Mouse (Mus musculus) ES-E14 (cell line): ENCODE data around the gene Tanc1. TPM values are rescaled to one million over a fixed set of nuclear protein-coding genes. Genes with fewer than 3 reads are reported as not detected.
A peak's percentile ranks its signal among the peaks of the same experiment; 100 is the strongest.

Experiments used
- DNase-seq: peaks from one replicate; pipeline ENCODE4 v3.0.0-alpha.2; 2013; ENCODE audit warnings: low read depth, low spot score
- H3K27ac ChIP-seq: 2 replicates; pipeline ENCODE4 v1.5.1; 2012; ENCODE audit warnings: low read depth, mild to moderate bottlenecking, low read length, moderate library complexity, mixed read lengths; ENCODE audit not compliant: poor library complexity, insufficient read depth, severe bottlenecking
- H3K36me3 ChIP-seq: 2 replicates; pipeline ENCODE4 v1.6.1; 2012; ENCODE audit warnings: mild to moderate bottlenecking, low read length, moderate library complexity, mixed read lengths; ENCODE audit not compliant: control insufficient read depth, poor library complexity, insufficient read depth, severe bottlenecking
- H3K4me1 ChIP-seq, 2 experiments: fragments of 150-350 bp in 1 of 2; sonication (generic) in 1 of 2; 2 replicates each; pipeline ENCODE4 v1.6.1; 2012; ENCODE audit warnings: low read length in 2 of 2, mild to moderate bottlenecking in 1 of 2, mixed read lengths in 1 of 2; ENCODE audit not compliant: control insufficient read depth in 2 of 2, insufficient read depth in 2 of 2, poor library complexity in 1 of 2
- H3K4me3 ChIP-seq, 2 experiments: fragments of 150-350 bp in 1 of 2; sonication (generic) in 1 of 2; 2 replicates each; pipeline ENCODE4 v1.5.1; 2012; ENCODE audit warnings: low read length in 2 of 2, low read depth in 1 of 2, mild to moderate bottlenecking in 1 of 2, mixed read lengths in 1 of 2; ENCODE audit not compliant: insufficient read depth in 1 of 2, poor library complexity in 1 of 2, severe bottlenecking in 1 of 2
- H3K9ac ChIP-seq: 2 replicates; pipeline ENCODE4 v1.6.1; 2012; ENCODE audit warnings: low read depth, mild to moderate bottlenecking, low read length, mixed read lengths; ENCODE audit not compliant: poor library complexity, insufficient read depth, severe bottlenecking
- H3K9me3 ChIP-seq: fragments of 150-350 bp; sonication (generic); 2 replicates; pipeline ENCODE4 v1.6.1; 2012; ENCODE audit warnings: low read depth, mild to moderate bottlenecking, low read length; ENCODE audit not compliant: control insufficient read depth, insufficient read depth
- CHD2 ChIP-seq: IDR thresholded peaks from 2 replicates; pipeline ENCODE4 v1.6.1; 2014; ENCODE audit warnings: mild to moderate bottlenecking, low read depth, low read length, inconsistent platforms
- HCFC1 ChIP-seq: IDR thresholded peaks from 2 replicates; pipeline ENCODE4 v1.6.1; 2012; ENCODE audit warnings: low read length, inconsistent platforms, borderline replicate concordance; ENCODE audit not compliant: insufficient read depth
- MAFK ChIP-seq: IDR thresholded peaks from 2 replicates; pipeline ENCODE4 v1.6.1; 2014; ENCODE audit warnings: mild to moderate bottlenecking, low read depth, low read length, inconsistent platforms; ENCODE audit not compliant: insufficient read depth
- ZC3H11A ChIP-seq: IDR thresholded peaks from 2 replicates; pipeline ENCODE4 v1.6.1; 2012; ENCODE audit warnings: low read depth, mild to moderate bottlenecking, inconsistent platforms, low read length, borderline replicate concordance
- ZNF384 ChIP-seq: IDR thresholded peaks from 2 replicates; pipeline ENCODE4 v1.6.1; 2012; ENCODE audit warnings: low read depth, low read length, inconsistent platforms
- in situ Hi-C, 2 experiments: fragments of 600-800 bp; cut with MboI; formaldehyde crosslinking; loops; one replicate each; pipeline ENCODE4 v1.15.1; 2025; ENCODE audit warnings: low sequenced_read_pairs in 2 of 2, inconsistent platforms in 1 of 2; ENCODE audit not compliant: unreplicated experiment in 2 of 2
- total RNA-seq: library from RNA; depleted of rRNA; stranded (reverse); fragments of 300-350 nt; gene quantifications from 2 replicates; pipeline ENCODE4 v1.2.3, GENCODE M21; 2012

Gene Tanc1
- total RNA-seq, 1 experiment: 28.2 TPM

DNA sequence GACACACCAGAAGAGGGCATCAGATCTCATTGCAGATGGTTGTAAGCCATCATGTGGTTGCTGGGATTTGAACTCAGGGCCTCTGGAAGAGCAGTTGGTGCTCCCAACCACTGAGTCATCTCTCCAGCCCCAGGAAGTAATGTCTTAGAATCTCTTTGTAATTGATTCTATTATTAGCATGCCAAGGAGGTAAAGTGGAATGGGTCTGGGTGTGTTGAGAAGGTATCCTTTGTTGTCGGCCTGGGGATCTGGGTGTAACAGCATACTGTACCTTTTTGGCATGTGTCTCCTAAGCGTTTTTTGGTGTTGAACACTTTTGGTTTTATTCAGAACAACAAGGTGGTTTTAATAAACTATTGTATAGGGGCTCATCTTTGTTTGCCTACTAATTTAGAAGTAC lies 13.6 kb downstream of the Tanc1 start:
- Histone ChIP-seq H3K4me1 (peaks cover 22 to 40% of the 10 kb centered on the region in 2 experiments), H3K9me3 (no peaks in the 10 kb centered on the region), H3K9ac (no peak overlapping the region), H3K27ac (peak overlapping the region; percentile 22; the same call in 1 of the 2 replicates), H3K4me3 (no peak overlapping the region), H3K36me3 (no peaks in the 10 kb centered on the region)
- in situ Hi-C loops: no loop called here
- no peak for TF ChIP-seq HCFC1
- TF ChIP-seq MAFK: 0 out of 2 replicates have a peak, but pooled peaks have one; percentile 10
- DNase-seq: no peak

DNA sequence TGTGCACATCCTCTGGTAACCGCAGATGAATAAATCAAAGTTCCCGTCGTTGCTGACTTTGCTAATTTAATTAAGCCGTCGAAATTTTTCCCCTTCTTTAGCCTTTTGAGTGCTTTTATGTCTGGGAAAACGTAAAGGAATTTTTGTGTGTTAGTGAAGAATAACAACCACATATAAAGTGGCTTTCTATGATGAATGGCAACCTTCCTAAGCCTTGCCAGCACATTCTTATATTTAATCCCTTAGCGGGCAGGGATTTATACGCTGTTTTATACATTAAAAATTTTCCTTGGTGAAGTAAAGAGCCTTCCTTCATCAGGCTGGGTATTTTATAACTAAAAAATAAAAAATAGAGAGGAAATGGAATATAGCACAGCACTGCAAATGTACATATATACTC lies 14.1 kb downstream of the Tanc1 start:
- no peaks in the 10 kb centered on the region for H3K9me3 ChIP-seq
- H3K36me3 ChIP-seq: no peaks in the 10 kb centered on the region
- TF ChIP-seq ZC3H11A (no peak), MAFK (peak; percentile 33; the same call in 1 of the 2 replicates), CHD2 (no peak), HCFC1 (no peak), ZNF384 (no peak)
- peak overlapping the region; percentile 22; the same call in 1 of the 2 replicates for H3K27ac ChIP-seq
- no peak overlapping the region for H3K4me3 ChIP-seq
- in situ Hi-C loops: no loop called here
- no peak overlapping the region for H3K9ac ChIP-seq
- H3K4me1 ChIP-seq: peaks cover 20 to 43% of the 10 kb centered on the region in 2 experiments
- DNase-seq: no peak

DNA sequence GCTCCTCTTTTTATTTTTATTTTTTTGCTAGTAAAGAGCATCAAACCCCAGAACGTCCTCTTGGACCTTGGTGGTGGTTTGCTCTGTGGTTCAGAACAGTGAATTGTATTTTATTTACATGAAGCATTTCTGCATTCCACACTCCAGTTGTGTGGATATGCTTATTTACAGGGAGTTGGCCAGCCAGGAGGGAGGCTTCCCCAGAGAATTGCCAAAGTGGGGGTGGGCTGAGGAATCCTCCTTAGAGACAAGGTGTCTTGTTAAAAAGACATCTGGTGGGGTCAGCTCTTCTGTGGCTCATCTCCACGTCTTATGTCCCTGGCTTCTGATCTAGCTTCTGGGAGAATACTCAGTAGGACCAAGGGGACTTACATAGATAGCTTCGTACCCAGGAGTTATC lies 14.6 kb downstream of the Tanc1 start:
- TF ChIP-seq MAFK: no peak
- no peak for TF ChIP-seq ZNF384
- no peak for TF ChIP-seq CHD2
- no peak for TF ChIP-seq ZC3H11A
- no peak for TF ChIP-seq HCFC1
- no peak for DNase-seq
- Histone ChIP-seq H3K4me3 (no peak overlapping the region), H3K4me1 (peaks cover 23 to 43% of the 10 kb centered on the region in 2 experiments), H3K9ac (no peak overlapping the region), H3K27ac (no peak overlapping the region; the same call in 1 of the 2 replicates), H3K9me3 (no peaks in the 10 kb centered on the region), H3K36me3 (no peaks in the 10 kb centered on the region)
- in situ Hi-C loops: no loop called here

DNA sequence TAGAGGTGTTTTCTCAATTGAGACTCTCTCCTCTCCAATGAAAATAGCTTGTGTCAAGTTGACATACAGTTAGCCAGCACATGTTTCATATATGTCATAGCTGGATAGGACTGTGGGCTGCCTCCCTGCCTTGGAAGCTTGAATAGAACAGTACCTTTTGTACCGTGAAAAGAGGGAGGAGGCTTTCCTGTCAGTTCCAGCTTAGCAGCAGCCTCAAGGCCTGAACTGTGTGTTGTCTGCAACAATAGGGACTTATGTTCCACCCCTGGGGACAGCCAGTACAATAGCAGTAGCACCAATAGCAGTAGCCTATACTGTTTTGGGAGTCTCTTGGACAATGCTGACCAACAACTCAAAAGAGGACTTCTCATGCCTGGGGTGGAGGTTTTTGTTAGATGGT lies 15.7 kb downstream of the Tanc1 start:
- DNase-seq: no peak
- no peaks in the 10 kb centered on the region for H3K36me3 ChIP-seq
- in situ Hi-C loops: no loop called here
- no peaks in the 10 kb centered on the region for H3K9me3 ChIP-seq
- TF ChIP-seq CHD2: no peak
- TF ChIP-seq HCFC1: no peak
- no peak for TF ChIP-seq MAFK
- no peak for TF ChIP-seq ZNF384
- TF ChIP-seq ZC3H11A: no peak
- H3K4me3 ChIP-seq: no peak overlapping the region
- peaks cover 28 to 44% of the 10 kb centered on the region in 2 experiments for H3K4me1 ChIP-seq
- no peak overlapping the region for H3K9ac ChIP-seq
- peak overlapping the region; percentile 53; the same call in 1 of the 2 replicates for H3K27ac ChIP-seq
